In the genomic region with DNA sequence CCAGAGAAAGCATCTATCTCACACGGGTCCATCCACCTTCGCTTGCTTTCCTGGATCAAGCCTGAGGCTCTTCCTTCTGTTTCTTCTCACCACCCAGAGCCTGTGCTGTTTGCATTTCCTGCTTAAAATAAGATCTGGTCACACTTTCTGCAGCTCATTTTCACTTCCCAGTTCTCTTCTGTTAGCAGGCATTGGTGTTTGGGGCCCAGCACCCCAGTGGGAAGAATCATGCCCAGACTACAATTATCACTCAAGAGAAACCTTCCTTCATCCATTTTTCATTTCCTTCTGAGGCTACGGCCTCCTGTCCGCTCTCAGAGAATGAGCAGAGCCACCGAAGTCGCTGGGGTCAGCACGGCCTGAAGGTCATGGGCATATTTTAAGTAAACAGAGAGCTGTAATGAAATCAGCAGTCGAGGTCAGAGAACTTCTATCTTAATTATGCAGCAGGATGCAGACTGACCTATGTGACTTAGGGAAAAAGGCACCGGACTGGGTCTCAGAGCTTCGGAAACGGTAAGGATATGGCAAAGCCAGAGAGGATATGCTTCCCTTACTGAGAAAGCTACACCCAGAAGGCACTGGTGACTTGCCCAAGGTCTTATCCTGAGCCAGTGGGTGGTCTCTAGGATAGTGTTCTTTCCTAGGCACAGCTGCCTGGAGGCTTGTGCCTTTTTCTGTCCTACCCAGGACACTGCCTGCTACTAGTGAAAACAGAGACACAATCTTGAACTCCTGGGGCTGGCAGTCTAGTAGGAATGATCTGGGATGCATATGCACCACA, we compare ENCODE assay signal across 8 mouse cellular contexts. TPM values are rescaled to one million over a fixed set of nuclear protein-coding genes. Genes with fewer than 3 reads are reported as not detected.
DNase-seq lines count a peak whose midpoint lies in the region; ATAC-seq and TF ChIP-seq lines count a peak whose summit lies in the region.

No protein-coding gene starts in this region.

- no peak overlapping the region for H3K4me3 ChIP-seq in hindbrain, embryonic 10.5 days
- H3K4me3 ChIP-seq in hindbrain, postnatal 0 days (ENCODE audit: low read length) = no peak overlapping the region
- no peak overlapping the region for H3K4me3 ChIP-seq in CH12.LX (replicated peaks in 1 of 3; ENCODE audit: low read depth in 2 of 3, low read length in 2 of 3, poor library complexity in 1 of 3)
- H3K4me3 ChIP-seq in bone marrow macrophage, adult 2 months (ENCODE audit: insufficient read depth, low read length) = no peak overlapping the region
- no peak overlapping the region for H3K4me3 ChIP-seq in liver, embryonic 14.5 days (ENCODE audit: insufficient read depth in 1 of 2, low read depth in 2 of 2, low read length in 2 of 2)
- no peak overlapping the region for H3K4me3 ChIP-seq in kidney, embryonic 15.5 days (replicated peaks)

- no peak for TF ChIP-seq RAD21 in CH12.LX (IDR thresholded peaks at IDR 0.05; ENCODE audit: low read depth, low read length)

- DNase-seq in hindbrain, embryonic 10.5 days (ENCODE audit: low spot score) = no peak
- DNase-seq in hindbrain, postnatal 0 days (ENCODE audit: low spot score) = no peak
- peak; percentile 59 for DNase-seq in CH12.LX (ENCODE audit: extremely low read depth)
- no peak for DNase-seq in liver, embryonic 14.5 days (ENCODE audit: low read depth in 3 of 3, low spot score in 3 of 3)
- no peak for DNase-seq in kidney, adult 18-20 months

- TF ChIP-seq CTCF in hindbrain, postnatal 0 days (IDR thresholded peaks at IDR 0.05; ENCODE audit: low read depth) = no peak
- no peak for TF ChIP-seq CTCF in CH12.LX (conservative IDR thresholded peaks at IDR 0.05 in 1 of 2, IDR thresholded peaks at IDR 0.05 in 1 of 2; ENCODE audit: low read depth in 2 of 2, low read length in 2 of 2)
- no peak for TF ChIP-seq CTCF in bone marrow macrophage, adult 2 months (IDR thresholded peaks at IDR 0.05; ENCODE audit: low read depth, low read length)
- no peak for TF ChIP-seq CTCF in liver, embryonic 14.5 days (IDR thresholded peaks at IDR 0.05; ENCODE audit: low read depth)

- no peak overlapping the region for H3K4me2 ChIP-seq in hindbrain, postnatal 0 days (ENCODE audit: low read depth, low read length)
- H3K4me2 ChIP-seq in CH12.LX (ENCODE audit: insufficient read depth, low read depth, poor library complexity, severe bottlenecking) = peak overlapping the region; percentile 33; the same call in 1 of the 2 replicates
- no peak overlapping the region for H3K4me2 ChIP-seq in liver, embryonic 14.5 days (ENCODE audit: low read depth)
- H3K4me2 ChIP-seq in kidney, embryonic 15.5 days = no peak overlapping the region

- H3K27ac ChIP-seq in hindbrain, embryonic 10.5 days = peak overlapping the region; percentile 83
- H3K27ac ChIP-seq in hindbrain, postnatal 0 days = no peak overlapping the region
- H3K27ac ChIP-seq in CH12.LX (ENCODE audit: insufficient read depth, low read depth) = no peak overlapping the region
- H3K27ac ChIP-seq in bone marrow macrophage, adult 2 months (ENCODE audit: insufficient read depth, low read depth, low read length) = peak overlapping the region; percentile 69
- no peak overlapping the region for H3K27ac ChIP-seq in liver, embryonic 14.5 days
- no peak overlapping the region for H3K27ac ChIP-seq in kidney, embryonic 15.5 days

- dilution Hi-C loops in CH12.LX (cut with MboI; ENCODE audit: extremely low pct_ligation_motif_present, extremely low pct_unique_long_range_greater_than_20kb, low sequenced_read_pairs) = no loop called here

- TF ChIP-seq POLR2A in CH12.LX (IDR thresholded peaks at IDR 0.05; ENCODE audit: low read depth, low read length) = no peak
- no peak for TF ChIP-seq POLR2A in bone marrow macrophage, adult 2 months (IDR thresholded peaks at IDR 0.05; ENCODE audit: borderline replicate concordance, low read depth, low read length)

- 38% methylated on average over 11 of the region's 11 CpGs for WGBS in hindbrain, embryonic 10.5 days
- 52% methylated on average over 11 of the region's 11 CpGs for WGBS in hindbrain, postnatal 0 days
- 46% methylated on average over 11 of the region's 11 CpGs for WGBS in liver, embryonic 14.5 days (ENCODE audit: insufficient replicate concordance)
- 43% methylated on average over 11 of the region's 11 CpGs for WGBS in kidney, embryonic 15.5 days

- H3K9me3 ChIP-seq in hindbrain, embryonic 10.5 days = no peaks in the 10 kb centered on the region
- no peaks in the 10 kb centered on the region for H3K9me3 ChIP-seq in hindbrain, postnatal 0 days (ENCODE audit: low read length)
- peaks cover 2% of the 10 kb centered on the region for H3K9me3 ChIP-seq in CH12.LX (replicated peaks; ENCODE audit: low read length)
- H3K9me3 ChIP-seq in liver, embryonic 14.5 days (ENCODE audit: control insufficient read depth, low read length) = no peaks in the 10 kb centered on the region
- no peaks in the 10 kb centered on the region for H3K9me3 ChIP-seq in kidney, embryonic 15.5 days (replicated peaks)

- peak; percentile 78 for TF ChIP-seq EP300 in CH12.LX (IDR thresholded peaks at IDR 0.05; ENCODE audit: low read length)
- TF ChIP-seq EP300 in liver, embryonic 14.5 days (IDR thresholded peaks at IDR 0.05; ENCODE audit: low read depth) = no peak

- H3K9ac ChIP-seq in hindbrain, postnatal 0 days (replicated peaks; ENCODE audit: low read length) = no peak overlapping the region
- no peak overlapping the region for H3K9ac ChIP-seq in CH12.LX (ENCODE audit: insufficient read depth, low read depth)
- no peak overlapping the region for H3K9ac ChIP-seq in liver, embryonic 14.5 days (replicated peaks)
- no peak overlapping the region for H3K9ac ChIP-seq in kidney, embryonic 15.5 days

- peaks cover 34% of the 10 kb centered on the region for H3K4me1 ChIP-seq in hindbrain, embryonic 10.5 days (replicated peaks)
- H3K4me1 ChIP-seq in hindbrain, postnatal 0 days (ENCODE audit: insufficient read depth, low read length) = peaks cover 10% of the 10 kb centered on the region
- peaks cover 5 to 28% of the 10 kb centered on the region in 2 experiments; a peak in 3 of 4 replicates for H3K4me1 ChIP-seq in CH12.LX (ENCODE audit: control insufficient read depth in 1 of 2, insufficient read depth in 2 of 2)
- peaks cover 14% of the 10 kb centered on the region for H3K4me1 ChIP-seq in bone marrow macrophage, adult 2 months (ENCODE audit: control insufficient read depth, insufficient read depth, low read length)
- peaks cover 6 to 24% of the 10 kb centered on the region in 2 experiments for H3K4me1 ChIP-seq in liver, embryonic 14.5 days (replicated peaks; ENCODE audit: control insufficient read depth in 2 of 2, insufficient read depth in 2 of 2, low read length in 1 of 2)
- no peaks in the 10 kb centered on the region for H3K4me1 ChIP-seq in kidney, embryonic 15.5 days

- in situ Hi-C loops in CH12.LX (cut with MboI; ENCODE audit: low pct_ligation_motif_present, low pct_unique_long_range_greater_than_20kb, low sequenced_read_pairs) = no loop called here

- H3K36me3 ChIP-seq in hindbrain, embryonic 10.5 days = no peaks in the 10 kb centered on the region
- H3K36me3 ChIP-seq in hindbrain, postnatal 0 days (ENCODE audit: insufficient read depth, low read length) = no peaks in the 10 kb centered on the region
- no peaks in the 10 kb centered on the region for H3K36me3 ChIP-seq in CH12.LX (replicated peaks in 1 of 2; ENCODE audit: control insufficient read depth in 1 of 2, insufficient read depth in 1 of 2, low read length in 1 of 2)
- no peaks in the 10 kb centered on the region for H3K36me3 ChIP-seq in liver, embryonic 14.5 days (replicated peaks; ENCODE audit: control insufficient read depth, insufficient read depth, low read depth)
- H3K36me3 ChIP-seq in kidney, embryonic 15.5 days = no peaks in the 10 kb centered on the region

- H3K27me3 ChIP-seq in hindbrain, embryonic 10.5 days (ENCODE audit: insufficient read depth, poor library complexity, severe bottlenecking) = peaks cover 44% of the 10 kb centered on the region
- no peaks in the 10 kb centered on the region for H3K27me3 ChIP-seq in hindbrain, postnatal 0 days (ENCODE audit: insufficient read depth, low read length)
- H3K27me3 ChIP-seq in CH12.LX (replicated peaks) = no peaks in the 10 kb centered on the region
- no peaks in the 10 kb centered on the region for H3K27me3 ChIP-seq in liver, embryonic 14.5 days (ENCODE audit: control insufficient read depth, insufficient read depth, low read length)
- H3K27me3 ChIP-seq in kidney, embryonic 15.5 days = no peaks in the 10 kb centered on the region

- no peak for ATAC-seq in hindbrain, postnatal 0 days
- ATAC-seq in liver, embryonic 14.5 days (ENCODE audit: insufficient read depth) = peak; percentile 50
- no peak for ATAC-seq in cerebellum, adult (ENCODE audit: insufficient number of reproducible peaks, low FRiP score, low TSS enrichment)
- ATAC-seq in kidney, embryonic 15.5 days (replicated peaks; ENCODE audit: low FRiP score) = no peak

- no peaks in the 10 kb centered on the region for H3K79me2 ChIP-seq in CH12.LX (replicated peaks; ENCODE audit: control insufficient read depth, extremely low read depth, insufficient read depth, poor library complexity, severe bottlenecking)

RNA-seq across cellular contexts. Expression of a gene that starts 14.0 kb away (rescaled TPM):
- polyA plus RNA-seq in hindbrain, embryonic 10.5 days (2016; fragmentation: Nextera tagmentation; extraction: Ambion mirVana) = 1.2 and 1.5 TPM in 2 replicates
- total RNA-seq in hindbrain, postnatal 0 days (2014; rRNA removed) = 4.7 and 11.7 TPM in 2 replicates
- polyA plus RNA-seq in hindbrain, postnatal 0 days (2015; fragmentation: Nextera tagmentation; extraction: Ambion mirVana) = 8.6 and 9.9 TPM in 2 replicates
- total RNA-seq in CH12.LX (2012; rRNA removed) = not detected in 2 replicates
- total RNA-seq in CH12.LX (2014; rRNA removed) = 0.28 TPM in 2 replicates
- 0.21 and 0.26 TPM in 2 replicates for polyA plus RNA-seq in CH12.LX (2012; ENCODE audit: insufficient read length, low read depth)
- polyA plus RNA-seq in bone marrow macrophage, adult 2 months (2012; ENCODE audit: insufficient read depth, insufficient read length, missing spikeins) = 315 and 316 TPM in 2 replicates
- polyA plus RNA-seq in liver, embryonic 14.5 days (2012; rRNA removed) = 2.5 and 3.4 TPM in 2 replicates
- 3.9 and 5.1 TPM in 2 replicates for polyA plus RNA-seq in liver, embryonic 14.5 days (2014; fragmentation: Nextera tagmentation; extraction: Ambion mirVana)
- polyA plus RNA-seq in kidney, embryonic 15.5 days (2015; fragmentation: Nextera tagmentation; extraction: Ambion mirVana) = 9.7 and 10.9 TPM in 2 replicates

RNA-seq across cellular contexts. Expression of a gene that starts 14.5 kb away (rescaled TPM):
- polyA plus RNA-seq in hindbrain, embryonic 10.5 days (2016; fragmentation: Nextera tagmentation; extraction: Ambion mirVana) = 6.2 and 19.2 TPM in 2 replicates
- total RNA-seq in hindbrain, postnatal 0 days (2014; rRNA removed) = 24.7 and 34.8 TPM in 2 replicates
- 21.4 and 21.9 TPM in 2 replicates for polyA plus RNA-seq in hindbrain, postnatal 0 days (2015; fragmentation: Nextera tagmentation; extraction: Ambion mirVana)
- total RNA-seq in CH12.LX (2012; rRNA removed) (0.08 TPM in 1 of 2 replicates, not detected in the other), CH12.LX (2014; rRNA removed) (0.11 and 0.15 TPM in 2 replicates)
- 0.34 and 0.42 TPM in 2 replicates for polyA plus RNA-seq in CH12.LX (2012; ENCODE audit: insufficient read length, low read depth)
- polyA plus RNA-seq in bone marrow macrophage, adult 2 months (2012; ENCODE audit: insufficient read depth, insufficient read length, missing spikeins) = 0.48 TPM in 2 replicates
- 11.9 and 12.4 TPM in 2 replicates for polyA plus RNA-seq in liver, embryonic 14.5 days (2012; rRNA removed)
- 14.2 and 17.3 TPM in 2 replicates for polyA plus RNA-seq in liver, embryonic 14.5 days (2014; fragmentation: Nextera tagmentation; extraction: Ambion mirVana)
- polyA plus RNA-seq in kidney, embryonic 15.5 days (2015; fragmentation: Nextera tagmentation; extraction: Ambion mirVana) = 6.8 and 8.3 TPM in 2 replicates

Comparison
In these comparisons a context has a peak if more than half of its experiments do, and no peak if none do; other contexts are left out.
1. H3K27ac ChIP-seq: peak in hindbrain, embryonic 10.5 days (single experiment) and bone marrow macrophage, adult 2 months (single experiment); none in hindbrain, postnatal 0 days (single experiment), CH12.LX (single experiment), liver, embryonic 14.5 days (single experiment) and kidney, embryonic 15.5 days (single experiment).
2. RNA of a gene that starts 14.0 kb away (polyA plus RNA-seq): 315 to 316 TPM in bone marrow macrophage, adult 2 months; 9.7 to 10.9 TPM in kidney, embryonic 15.5 days, 8.6 to 9.9 TPM in hindbrain, postnatal 0 days, 2.5 to 5.1 TPM in liver, embryonic 14.5 days, 1.2 to 1.5 TPM in hindbrain, embryonic 10.5 days and 0.21 to 0.26 TPM in CH12.LX; every median in the first group is over 10 times any median in the second.